In the genomic region with DNA sequence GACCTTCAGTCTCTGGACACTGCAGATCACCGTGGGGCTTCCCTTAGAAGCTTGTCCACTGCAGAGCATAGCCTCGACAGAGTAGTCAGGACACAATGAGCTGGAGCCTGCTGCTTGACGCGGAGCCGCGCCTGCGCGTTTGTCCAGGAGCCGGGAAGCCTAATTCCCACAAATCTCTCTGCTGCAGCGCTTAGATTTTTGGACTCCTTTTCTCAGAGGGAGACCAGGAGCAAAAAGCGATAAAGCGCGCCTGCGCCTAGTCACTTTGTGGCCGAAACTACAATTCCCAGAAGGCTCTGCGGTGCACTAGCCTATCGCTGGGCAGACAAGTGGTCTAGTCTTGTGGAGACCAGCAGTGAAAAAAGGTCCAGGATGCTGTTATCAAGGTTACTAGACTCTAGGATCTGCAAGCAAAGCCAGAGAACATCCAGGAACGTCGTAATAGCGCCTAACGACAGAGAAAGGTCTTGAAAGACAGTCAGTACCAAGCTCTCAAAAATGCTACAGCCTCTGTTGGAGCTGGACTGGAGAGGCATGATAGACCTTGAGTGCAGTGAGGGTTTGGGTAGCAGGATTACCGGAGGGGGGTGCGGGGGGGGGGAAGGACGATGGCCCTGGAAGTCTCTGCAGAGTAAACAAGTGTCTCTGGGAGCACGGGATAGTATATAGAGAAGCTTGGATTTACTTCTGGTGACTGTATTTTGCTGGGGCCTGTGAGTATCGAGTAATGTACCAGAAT, we compare ENCODE assay signal across 8 mouse cellular contexts. TPM values are rescaled to one million over a fixed set of nuclear protein-coding genes. Genes with fewer than 3 reads are reported as not detected.
DNase-seq lines count a peak whose midpoint lies in the region; ATAC-seq and TF ChIP-seq lines count a peak whose summit lies in the region.

A gene (minus strand): TSS at position 262 of the 739 bp plus-strand sequence.

- WGBS in embryonic facial prominence, embryonic 14.5 days, result 7% methylated on average over 26 of the region's 26 CpGs
- WGBS in heart, adult 2 months, result 8% methylated on average over 26 of the region's 26 CpGs
- 7% methylated on average over 26 of the region's 26 CpGs for WGBS in kidney, adult 2 months
- WGBS in midbrain, embryonic 12.5 days, result 6% methylated on average over 26 of the region's 26 CpGs
- WGBS in spleen, adult 2 months, result 13% methylated on average over 26 of the region's 26 CpGs

- H3K79me2 ChIP-seq in heart, adult 2 months (replicated peaks; ENCODE audit: control insufficient read depth, insufficient read depth, low read length), result no peaks in the 10 kb centered on the region

- intact Hi-C loops in heart, adult 2 months (cut with DNase I), result loop anchor here (5.0 kb wide), 2 partner anchors 45 to 60 kb away; a partner anchor contains a TSS
- intact Hi-C loops in left cerebral cortex, postnatal 36 days (cut with DNase I), result loop anchor here (2.0 kb wide), 1 partner anchor 47 kb away; a partner anchor contains a TSS

- H3K9me3 ChIP-seq in embryonic facial prominence, embryonic 14.5 days (ENCODE audit: control insufficient read depth, low read length), result no peaks in the 10 kb centered on the region
- peaks cover 4% of the 10 kb centered on the region; the same call in 1 of the 2 replicates for H3K9me3 ChIP-seq in midbrain, embryonic 12.5 days

- H3K4me2 ChIP-seq in embryonic facial prominence, embryonic 14.5 days (ENCODE audit: low read depth, low read length), result peak within 1 kb of the TSS; percentile 89
- peak within 1 kb of the TSS; percentile 75 for H3K4me2 ChIP-seq in midbrain, embryonic 12.5 days (replicated peaks)

- TF ChIP-seq EP300 in heart, adult 2 months (IDR thresholded peaks at IDR 0.05; ENCODE audit: insufficient read depth, low read depth, low read length), result no peak

- ATAC-seq in embryonic facial prominence, embryonic 14.5 days (ENCODE audit: low read depth), result peak; percentile 97
- ATAC-seq in midbrain, embryonic 12.5 days (ENCODE audit: low FRiP score, low read depth), result peak; percentile 95
- no peak for ATAC-seq in megakaryocyte-erythroid progenitor cell, adult 5-6 weeks (replicated peaks; ENCODE audit: low FRiP score, low TSS enrichment, poor library complexity, severe bottlenecking)

- H3K27me3 ChIP-seq in embryonic facial prominence, embryonic 14.5 days (replicated peaks; ENCODE audit: control insufficient read depth, insufficient read depth, low read length), result no peaks in the 10 kb centered on the region
- no peaks in the 10 kb centered on the region for H3K27me3 ChIP-seq in heart, adult 2 months (ENCODE audit: control insufficient read depth, insufficient read depth, low read length)
- H3K27me3 ChIP-seq in kidney, adult 2 months (replicated peaks; ENCODE audit: control insufficient read depth, insufficient read depth, low read length), result no peaks in the 10 kb centered on the region
- no peaks in the 10 kb centered on the region for H3K27me3 ChIP-seq in midbrain, embryonic 12.5 days
- no peaks in the 10 kb centered on the region; the same call in 1 of the 2 replicates for H3K27me3 ChIP-seq in spleen, adult 2 months (ENCODE audit: control insufficient read depth, insufficient read depth, low read length)

- H3K4me1 ChIP-seq in embryonic facial prominence, embryonic 14.5 days (ENCODE audit: control insufficient read depth, insufficient read depth, low read length), result 0 out of 2 replicates have a peak, but pooled peaks cover 3% of the 10 kb centered on the region
- H3K4me1 ChIP-seq in heart, adult 2 months (ENCODE audit: control insufficient read depth, insufficient read depth, low read length), result no peaks in the 10 kb centered on the region
- H3K4me1 ChIP-seq in kidney, adult 2 months (ENCODE audit: control insufficient read depth, insufficient read depth, low read length), result no peaks in the 10 kb centered on the region
- H3K4me1 ChIP-seq in midbrain, embryonic 12.5 days, result peaks cover 15% of the 10 kb centered on the region
- H3K4me1 ChIP-seq in spleen, adult 2 months (ENCODE audit: control insufficient read depth, insufficient read depth, insufficient read length), result no peaks in the 10 kb centered on the region

- no peak for TF ChIP-seq CTCF in heart, adult 2 months (IDR thresholded peaks at IDR 0.05)
- TF ChIP-seq CTCF in kidney, adult 2 months (conservative IDR thresholded peaks at IDR 0.05; ENCODE audit: insufficient read depth, insufficient read length, low read depth, low read length), result no peak
- no peak for TF ChIP-seq CTCF in spleen, adult 2 months (IDR thresholded peaks at IDR 0.05; ENCODE audit: extremely low read depth, insufficient read depth, insufficient read length, insufficient replicate concordance)

- H3K4me3 ChIP-seq in embryonic facial prominence, embryonic 14.5 days (ENCODE audit: low read depth, low read length), result peak within 1 kb of the TSS; percentile 61
- peak within 1 kb of the TSS; percentile 53 for H3K4me3 ChIP-seq in heart, adult 2 months
- peak within 1 kb of the TSS; percentile 47 for H3K4me3 ChIP-seq in kidney, adult 2 months (ENCODE audit: insufficient read depth, low read depth, low read length)
- H3K4me3 ChIP-seq in midbrain, embryonic 12.5 days, result peak within 1 kb of the TSS; percentile 47
- peak within 1 kb of the TSS; percentile 21; the same call in 1 of the 2 replicates for H3K4me3 ChIP-seq in spleen, adult 2 months (ENCODE audit: extremely low read depth, insufficient read depth, insufficient read length)

- H3K27ac ChIP-seq in embryonic facial prominence, embryonic 14.5 days (replicated peaks; ENCODE audit: low read depth, low read length), result peak within 1 kb of the TSS; percentile 77
- H3K27ac ChIP-seq in heart, adult 2 months, result peak within 1 kb of the TSS; percentile 17
- H3K27ac ChIP-seq in kidney, adult 2 months (ENCODE audit: insufficient read depth, low read depth, low read length), result no peak within 1 kb of the TSS
- peak within 1 kb of the TSS; percentile 78 for H3K27ac ChIP-seq in midbrain, embryonic 12.5 days (replicated peaks)
- H3K27ac ChIP-seq in spleen, adult 2 months (ENCODE audit: insufficient read depth, low read length), result no peak within 1 kb of the TSS

- peak within 1 kb of the TSS; percentile 78 for H3K9ac ChIP-seq in embryonic facial prominence, embryonic 14.5 days (ENCODE audit: low read depth, low read length)
- H3K9ac ChIP-seq in heart, adult 2 months (ENCODE audit: low read depth, low read length), result peak within 1 kb of the TSS; percentile 9
- H3K9ac ChIP-seq in midbrain, embryonic 12.5 days (replicated peaks), result peak within 1 kb of the TSS; percentile 65

- 0 out of 2 replicates have a peak, but pooled peaks have one; percentile 39 for TF ChIP-seq POLR2A in heart, adult 2 months (IDR thresholded peaks at IDR 0.05; ENCODE audit: insufficient read depth, low read depth, low read length)
- TF ChIP-seq POLR2A in kidney, adult 2 months (IDR thresholded peaks at IDR 0.05; ENCODE audit: low read depth, low read length), result peak; percentile 11
- no peak for TF ChIP-seq POLR2A in spleen, adult 2 months (IDR thresholded peaks at IDR 0.05; ENCODE audit: low read depth, low read length)

- peak; percentile 99 for DNase-seq in brain, adult 2 months (ENCODE audit: low read depth, low spot score)
- DNase-seq in embryonic facial prominence, embryonic 14.5 days (ENCODE audit: low spot score), result peak; percentile 98
- DNase-seq in heart, adult 2 months, result peak; percentile 86 to 89
- DNase-seq in kidney, adult 2 months, result peak; percentile 94
- DNase-seq in left cerebral cortex, postnatal 36 days (ENCODE audit: low spot score in 2 of 2), result peak; percentile 95 to 96
- DNase-seq in spleen, adult 2 months (ENCODE audit: low read depth in 1 of 2, low spot score in 2 of 2), result peak in 1 of 2 experiments; percentile 44

- peaks cover 22% of the 10 kb centered on the region for H3K36me3 ChIP-seq in embryonic facial prominence, embryonic 14.5 days (ENCODE audit: control insufficient read depth, insufficient read depth, low read length)
- no peaks in the 10 kb centered on the region for H3K36me3 ChIP-seq in heart, adult 2 months (ENCODE audit: control insufficient read depth, insufficient read depth, low read length)
- no peaks in the 10 kb centered on the region for H3K36me3 ChIP-seq in kidney, adult 2 months (ENCODE audit: control insufficient read depth, insufficient read depth, low read length)
- H3K36me3 ChIP-seq in midbrain, embryonic 12.5 days, result peaks cover 27% of the 10 kb centered on the region
- H3K36me3 ChIP-seq in spleen, adult 2 months (ENCODE audit: control insufficient read depth, insufficient read depth, low read length), result no peaks in the 10 kb centered on the region

RNA-seq across cellular contexts. Expression of the gene that starts here (rescaled TPM):
- polyA plus RNA-seq in embryonic facial prominence, embryonic 14.5 days (2014; fragmentation: Nextera tagmentation; extraction: Ambion mirVana), result 6.8 and 8.2 TPM in 2 replicates
- total RNA-seq in heart, adult 2 months (2021), result 1 to 10 TPM in 1 of 2 experiments, under 1 TPM in 1; 0.78 to 1.3 TPM
- 0.27 and 1.5 TPM in 2 replicates for polyA plus RNA-seq in heart, adult 2 months (2012; rRNA removed)
- polyA plus RNA-seq in kidney, adult 2 months (2012; rRNA removed), result 0.92 and 0.99 TPM in 2 replicates
- total RNA-seq in left cerebral cortex, postnatal 36 days (2021), result 1 to 10 TPM; 6.2 to 6.4 TPM
- 17.3 and 19.3 TPM in 2 replicates for polyA plus RNA-seq in midbrain, embryonic 12.5 days (2016; fragmentation: Nextera tagmentation; extraction: Ambion mirVana)
- 0.06 TPM in 1 of 2 replicates, not detected in the other for polyA plus RNA-seq in spleen, adult 2 months (2012; rRNA removed)
- not detected in 2 replicates for total RNA-seq in megakaryocyte-erythroid progenitor cell, adult 5-6 weeks (2014; fragmentation: Nextera tagmentation)
- total RNA-seq in megakaryocyte-erythroid progenitor cell, adult 5-6 weeks (2017), result not detected in 2 replicates

Comparison
In these comparisons a context has a peak if more than half of its experiments do, and no peak if none do; other contexts are left out.
1. Peak in DNase-seq and H3K4me3 ChIP-seq in kidney, adult 2 months; RNA of the gene not detected or under 1 TPM.
2. H3K27ac ChIP-seq: peak in embryonic facial prominence, embryonic 14.5 days (single experiment), heart, adult 2 months (single experiment) and midbrain, embryonic 12.5 days (single experiment); none in kidney, adult 2 months (single experiment) and spleen, adult 2 months (single experiment).
3. H3K9ac ChIP-seq: peak in every context shown above with its lines; median percentile 78 in embryonic facial prominence, embryonic 14.5 days; 65 in midbrain, embryonic 12.5 days; 9 in heart, adult 2 months.
4. Peak in every context shown above with its lines, with median percentiles within 50 percentile points of each other: H3K4me3 ChIP-seq.